Mouse (Mus musculus) liver, embryonic 13.5 days (tissue): ENCODE results near the gene Fgfr2. TPM values are rescaled to one million over a fixed set of nuclear protein-coding genes. Genes with fewer than 3 reads are reported as not detected.

Experiments
- ATAC-seq: fragments of 200-750 bp; cut with Nextera tagmentation; 2 replicates; pipeline ENCODE4 v1.8.0; 2017; ENCODE audit warnings: low read depth, mild to moderate bottlenecking, moderate number of reproducible peaks, moderate library complexity
- DNase-seq: peaks from one replicate; pipeline ENCODE4 v3.0.0; 2022
- H3K27ac ChIP-seq: fragments of 300-500 bp; sonication (generic); 2 replicates; pipeline ENCODE4 v1.5.1; 2015; ENCODE audit warnings: moderate library complexity, mild to moderate bottlenecking, inconsistent platforms
- H3K27me3 ChIP-seq: fragments of 300-500 bp; sonication (generic); 2 replicates; pipeline ENCODE4 v1.6.1; 2015; ENCODE audit warnings: mild to moderate bottlenecking, inconsistent platforms
- H3K36me3 ChIP-seq: fragments of 300-500 bp; sonication (generic); 2 replicates; pipeline ENCODE4 v1.6.1; 2015; ENCODE audit warnings: mild to moderate bottlenecking, inconsistent platforms
- H3K4me1 ChIP-seq: fragments of 300-500 bp; sonication (generic); replicated peaks from 2 replicates; pipeline ENCODE4 v1.6.1; 2015; ENCODE audit warnings: inconsistent platforms
- H3K4me2 ChIP-seq: fragments of 300-500 bp; sonication (generic); 2 replicates; pipeline ENCODE4 v1.6.1; 2015; ENCODE audit warnings: inconsistent platforms, mild to moderate bottlenecking, moderate library complexity
- H3K4me3 ChIP-seq: fragments of 300-500 bp; sonication (generic); replicated peaks from 2 replicates; pipeline ENCODE4 v1.5.1; 2015; ENCODE audit warnings: mild to moderate bottlenecking, inconsistent platforms
- H3K9ac ChIP-seq: fragments of 300-500 bp; sonication (generic); 2 replicates; pipeline ENCODE4 v1.6.1; 2015; ENCODE audit warnings: mild to moderate bottlenecking, inconsistent platforms
- H3K9me3 ChIP-seq: fragments of 300-500 bp; sonication (generic); replicated peaks from 2 replicates; pipeline ENCODE4 v1.6.1; 2016; ENCODE audit warnings: inconsistent platforms
- WGBS: fragments of 180-500 bp; shearing (Covaris S2); methylation state at CpG from one replicate; pipeline ENCODE4 v1.1.7; 2015; ENCODE audit not compliant: insufficient replicate concordance; 5-methylcytosine and 5-hydroxymethylcytosine counted together
- polyA plus RNA-seq: library from polyadenylated mRNA; unstranded; fragments of >200 nt; fragmentation: Nextera tagmentation; extraction: Ambion mirVana; gene quantifications from 2 replicates; pipeline ENCODE4 v1.2.1, GENCODE M21; 2015

Gene Fgfr2
- polyA plus RNA-seq, 1 experiment from 2014 or later = 8.9 TPM

DNA sequence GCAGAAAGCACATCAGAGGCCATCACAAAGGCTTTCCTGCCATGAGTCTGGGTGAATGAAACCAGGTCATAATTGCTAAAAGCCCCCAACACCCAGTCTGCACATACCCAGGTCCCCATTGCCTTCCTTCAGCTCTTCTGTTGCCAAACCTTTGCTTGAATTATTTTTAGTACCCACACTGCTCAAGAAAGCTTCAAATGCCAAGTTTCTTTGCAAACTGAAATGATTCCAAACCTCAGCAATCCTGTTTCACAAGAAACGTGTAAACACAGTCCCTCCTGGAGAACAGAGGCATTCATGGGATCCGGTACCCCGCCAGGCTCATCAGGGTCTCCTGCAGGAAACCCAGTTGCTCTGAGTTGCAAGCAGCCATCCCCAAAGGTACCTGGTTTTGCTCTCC, 1130.3 kb downstream of the Fgfr2 start:
- H3K9ac ChIP-seq = no peak overlapping the region
- H3K4me3 ChIP-seq = no peak overlapping the region
- ATAC-seq (no peak), DNase-seq (no peak)
- WGBS = 60% methylated on average over 3 of the region's 3 CpGs
- no peak overlapping the region for H3K4me2 ChIP-seq
- H3K27me3 ChIP-seq = no peaks in the 10 kb centered on the region
- 0 out of 2 replicates have a peak, but pooled peaks cover 4% of the 10 kb centered on the region for H3K9me3 ChIP-seq
- H3K27ac ChIP-seq = no peak overlapping the region
- no peaks in the 10 kb centered on the region for H3K4me1 ChIP-seq
- no peaks in the 10 kb centered on the region for H3K36me3 ChIP-seq

DNA sequence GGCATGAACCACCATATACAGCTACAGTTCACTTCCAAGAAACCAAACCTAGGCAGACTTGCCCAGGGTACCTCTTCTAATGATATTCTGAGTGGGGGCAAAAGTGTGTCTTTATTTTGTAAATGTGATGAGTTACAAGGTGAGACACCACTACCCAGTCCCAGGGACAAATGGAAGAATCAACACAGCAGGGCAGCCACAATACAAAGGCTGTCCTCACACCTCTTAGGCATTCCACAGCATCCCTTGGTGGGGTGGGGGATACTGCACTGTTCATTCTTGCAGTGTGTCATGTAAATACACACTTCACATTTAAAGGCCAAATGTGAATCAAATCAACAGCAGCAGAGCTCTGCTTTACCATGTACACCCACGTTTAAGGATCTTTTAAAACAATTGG, 1130.9 kb downstream of the Fgfr2 start:
- H3K27me3 ChIP-seq = no peaks in the 10 kb centered on the region
- no peaks in the 10 kb centered on the region for H3K36me3 ChIP-seq
- WGBS = 36% methylated on average over 1 of the region's 1 CpGs
- no peak for ATAC-seq
- no peak for DNase-seq
- H3K9ac ChIP-seq = no peak overlapping the region
- no peak overlapping the region for H3K27ac ChIP-seq
- no peak overlapping the region for H3K4me2 ChIP-seq
- H3K4me1 ChIP-seq = no peaks in the 10 kb centered on the region
- H3K9me3 ChIP-seq = 0 out of 2 replicates have a peak, but pooled peaks cover 4% of the 10 kb centered on the region
- no peak overlapping the region for H3K4me3 ChIP-seq

DNA sequence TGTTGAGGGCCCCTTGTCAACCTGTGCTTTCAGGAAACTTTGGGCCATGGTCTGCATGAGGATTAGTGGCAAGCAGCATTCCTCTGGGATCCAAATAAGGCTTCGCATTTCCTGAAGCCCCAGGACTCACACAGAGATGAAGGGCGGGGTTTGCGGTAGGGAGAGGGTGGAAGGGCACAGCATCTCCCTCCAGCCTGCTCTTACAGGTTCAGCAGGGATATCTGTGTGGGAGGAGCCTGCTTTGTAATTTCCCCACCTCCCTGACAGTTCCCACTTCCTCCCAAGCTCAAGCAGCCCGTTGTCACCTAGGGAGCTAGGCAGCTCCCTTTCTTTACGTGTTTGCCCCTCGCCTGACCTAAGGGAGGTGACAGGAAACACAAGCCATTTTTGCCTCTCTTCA, 1134.1 kb downstream of the Fgfr2 start:
- H3K4me3 ChIP-seq = no peak overlapping the region
- H3K9me3 ChIP-seq = no peaks in the 10 kb centered on the region
- WGBS = 16% methylated on average over 6 of the region's 6 CpGs
- H3K27ac ChIP-seq = no peak overlapping the region
- H3K27me3 ChIP-seq = no peaks in the 10 kb centered on the region
- no peak for DNase-seq
- H3K36me3 ChIP-seq = no peaks in the 10 kb centered on the region
- no peak for ATAC-seq
- H3K9ac ChIP-seq = no peak overlapping the region
- no peak overlapping the region for H3K4me2 ChIP-seq
- H3K4me1 ChIP-seq = no peaks in the 10 kb centered on the region

DNA sequence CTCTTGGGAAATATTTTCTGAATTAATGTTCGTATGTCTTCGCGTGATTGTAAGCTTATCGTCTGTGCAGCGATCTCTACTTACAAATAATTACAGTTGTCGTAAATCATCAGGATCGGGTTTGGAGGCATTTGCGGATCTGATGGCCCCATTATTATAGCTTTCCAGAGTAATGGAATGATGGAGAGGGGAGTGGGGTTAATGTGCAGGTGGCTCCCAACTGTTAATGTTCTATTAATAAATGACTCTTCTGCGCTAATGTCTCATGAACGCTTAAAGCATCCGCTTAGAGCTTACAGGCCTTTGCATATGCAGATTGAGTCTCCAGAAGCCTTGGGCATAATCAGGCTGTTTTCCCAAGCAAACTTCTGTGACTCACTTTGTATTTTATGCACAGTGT, 1144.5 kb downstream of the Fgfr2 start:
- no peak overlapping the region for H3K4me2 ChIP-seq
- no peak overlapping the region for H3K27ac ChIP-seq
- H3K4me3 ChIP-seq = no peak overlapping the region
- no peaks in the 10 kb centered on the region for H3K36me3 ChIP-seq
- no peaks in the 10 kb centered on the region for H3K27me3 ChIP-seq
- ATAC-seq = no peak
- WGBS = 83% methylated on average over 11 of the region's 11 CpGs
- no peaks in the 10 kb centered on the region for H3K4me1 ChIP-seq
- no peak for DNase-seq
- no peaks in the 10 kb centered on the region for H3K9me3 ChIP-seq
- H3K9ac ChIP-seq = no peak overlapping the region

DNA sequence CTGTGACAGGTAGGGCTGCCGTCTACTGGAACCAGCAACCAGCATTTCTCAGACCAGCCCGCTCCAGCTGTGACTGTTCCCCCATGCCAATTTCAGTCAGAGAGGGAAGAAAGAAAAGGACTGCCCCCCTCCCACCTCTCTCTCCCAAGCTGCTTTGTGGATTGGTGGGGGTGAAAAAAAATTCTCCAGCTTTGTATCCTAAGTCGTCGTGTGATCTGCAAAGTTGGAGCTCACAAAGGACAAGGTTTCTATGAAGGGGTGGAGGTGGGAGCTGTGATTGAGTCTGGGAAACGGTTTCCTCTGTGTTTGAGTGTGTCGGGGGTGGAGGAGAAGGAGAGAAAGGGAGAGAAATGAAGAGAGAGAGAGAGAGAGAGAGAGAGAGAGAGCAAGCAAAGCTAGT, 1147.3 kb downstream of the Fgfr2 start:
- Histone ChIP-seq H3K27me3 (no peaks in the 10 kb centered on the region), H3K36me3 (no peaks in the 10 kb centered on the region), H3K4me1 (no peaks in the 10 kb centered on the region), H3K4me3 (no peak overlapping the region), H3K9ac (no peak overlapping the region), H3K9me3 (no peaks in the 10 kb centered on the region), H3K4me2 (no peak overlapping the region), H3K27ac (no peak overlapping the region)
- 50% methylated on average over 6 of the region's 6 CpGs for WGBS
- no peak for ATAC-seq
- no peak for DNase-seq

DNA sequence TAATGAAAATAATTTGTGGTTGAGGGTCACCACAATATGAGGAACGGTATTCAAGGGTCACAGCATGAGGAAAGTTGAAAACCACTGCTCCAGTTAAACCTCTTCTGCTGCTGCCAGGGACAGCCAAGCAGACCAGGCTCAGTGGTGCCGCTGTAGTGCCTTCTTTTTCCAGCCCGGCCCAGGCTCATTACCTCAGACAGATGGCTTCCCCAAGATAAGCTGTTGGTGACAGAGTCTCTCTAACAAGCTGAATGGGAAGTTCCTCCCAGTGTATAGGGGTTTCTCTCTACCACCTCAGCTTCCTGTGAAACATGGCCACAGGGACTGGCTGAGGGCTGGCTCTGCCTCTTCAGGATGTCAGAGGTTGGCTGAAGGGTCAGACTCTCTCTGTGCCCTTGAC, 1152.9 kb downstream of the Fgfr2 start:
- no peak overlapping the region for H3K4me2 ChIP-seq
- H3K9me3 ChIP-seq = no peaks in the 10 kb centered on the region
- H3K4me3 ChIP-seq = no peak overlapping the region
- no peak overlapping the region for H3K9ac ChIP-seq
- no peak for ATAC-seq
- peaks cover 33% of the 10 kb centered on the region for H3K27me3 ChIP-seq
- H3K27ac ChIP-seq = no peak overlapping the region
- no peaks in the 10 kb centered on the region for H3K4me1 ChIP-seq
- DNase-seq = no peak
- WGBS = 12% methylated on average over 3 of the region's 3 CpGs
- H3K36me3 ChIP-seq = no peaks in the 10 kb centered on the region

DNA sequence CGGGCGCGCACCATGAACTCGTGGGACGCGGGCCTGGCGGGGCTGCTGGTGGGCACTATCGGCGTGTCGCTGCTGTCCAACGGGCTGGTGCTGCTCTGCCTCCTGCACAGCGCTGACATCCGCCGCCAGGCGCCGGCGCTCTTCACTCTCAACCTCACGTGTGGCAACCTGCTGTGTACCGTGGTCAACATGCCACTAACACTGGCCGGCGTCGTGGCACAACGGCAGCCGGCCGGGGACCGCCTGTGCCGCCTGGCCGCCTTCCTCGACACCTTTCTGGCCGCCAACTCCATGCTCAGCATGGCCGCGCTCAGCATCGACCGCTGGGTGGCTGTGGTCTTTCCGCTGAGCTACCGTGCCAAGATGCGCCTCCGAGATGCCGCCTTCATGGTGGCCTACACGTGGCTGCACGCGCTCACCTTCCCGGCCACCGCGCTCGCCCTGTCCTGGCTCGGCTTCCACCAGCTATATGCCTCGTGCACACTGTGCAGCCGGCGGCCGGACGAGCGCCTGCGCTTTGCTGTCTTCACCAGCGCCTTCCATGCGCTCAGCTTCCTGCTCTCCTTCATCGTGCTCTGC, 1156.1 kb downstream of the Fgfr2 start:
- ATAC-seq = no peak
- Histone ChIP-seq H3K4me3 (no peak overlapping the region), H3K4me2 (no peak overlapping the region), H3K9me3 (no peaks in the 10 kb centered on the region), H3K27ac (no peak overlapping the region), H3K4me1 (no peaks in the 10 kb centered on the region), H3K36me3 (no peaks in the 10 kb centered on the region), H3K9ac (no peak overlapping the region), H3K27me3 (peaks cover 34% of the 10 kb centered on the region)
- WGBS = 11% methylated on average over 53 of the region's 57 CpGs
- no peak for DNase-seq

DNA sequence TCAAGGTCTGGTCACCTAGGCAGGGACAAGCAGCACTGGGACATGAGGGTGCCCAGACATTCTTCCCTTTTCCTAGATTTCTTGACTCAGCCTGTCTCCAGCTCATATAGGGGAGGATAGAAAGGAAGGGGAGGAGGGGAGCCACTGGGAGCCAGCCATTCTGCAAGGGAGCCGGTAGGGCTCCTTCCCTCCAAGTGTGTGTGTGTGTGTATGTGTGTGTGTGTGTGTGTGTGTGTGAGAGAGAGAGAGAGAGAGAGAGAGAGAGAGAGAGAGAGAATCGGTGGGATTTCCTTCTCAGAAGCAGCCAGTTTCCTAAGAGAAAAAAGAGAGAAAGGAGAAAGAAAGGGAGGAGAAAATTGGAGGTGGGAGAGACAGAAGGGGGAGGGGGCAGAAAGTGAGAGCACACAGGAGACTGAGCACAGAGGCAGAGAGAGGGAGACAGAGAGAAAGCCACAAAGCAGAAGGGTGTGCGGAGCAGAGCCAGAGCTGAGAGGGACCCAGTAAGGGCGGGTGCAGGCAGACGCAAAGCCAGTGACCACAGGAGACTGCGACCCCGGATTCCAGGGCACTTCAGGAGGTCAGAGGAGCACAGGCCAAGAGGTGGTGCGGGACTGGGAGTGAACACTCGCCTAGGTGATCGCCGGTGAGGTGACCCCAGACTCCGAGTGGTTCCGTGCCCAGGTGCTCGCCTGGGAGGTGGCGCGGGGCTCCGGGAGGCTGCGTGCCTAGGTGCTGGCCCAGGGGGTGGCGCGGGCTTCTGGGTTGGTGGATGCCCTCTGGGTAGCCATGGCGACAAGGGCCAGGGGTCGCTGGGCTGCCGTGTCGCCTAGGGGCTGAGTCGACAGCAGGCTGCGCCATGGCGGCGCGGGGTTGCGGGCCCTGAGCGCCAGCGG, 1156.9 kb downstream of the Fgfr2 start, which contains the start of gene Gpr26:
Gene Gpr26, plus strand, starts transcription at position 438 of the 893 bp plus-strand sequence.
- ATAC-seq = no peak

DNA sequence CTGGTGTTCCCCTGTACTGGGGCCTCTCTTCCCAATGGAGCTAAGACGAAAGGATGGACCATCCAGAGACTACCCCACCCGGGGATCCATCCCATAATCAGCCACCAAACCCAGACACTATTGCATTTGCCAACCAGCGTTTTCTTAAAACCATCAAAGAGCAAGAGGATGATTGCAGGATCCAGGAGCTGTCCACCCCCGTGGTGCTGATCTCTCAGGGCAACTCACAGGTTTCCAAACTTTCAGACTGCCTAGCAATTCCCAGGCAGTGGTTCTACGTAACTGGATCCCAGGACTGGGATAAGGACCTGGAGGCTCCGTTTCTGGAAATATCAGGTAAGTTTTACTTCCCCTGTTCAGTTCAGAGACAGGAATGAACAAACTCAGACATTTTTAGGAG, 1162.6 kb downstream of the Fgfr2 start:
- H3K9me3 ChIP-seq = no peaks in the 10 kb centered on the region
- WGBS = 13% methylated on average over 6 of the region's 6 CpGs
- H3K4me3 ChIP-seq = no peak overlapping the region
- H3K27me3 ChIP-seq = 0 out of 2 replicates have a peak, but pooled peaks cover 4% of the 10 kb centered on the region
- H3K36me3 ChIP-seq = no peaks in the 10 kb centered on the region
- H3K4me1 ChIP-seq = no peaks in the 10 kb centered on the region
- H3K27ac ChIP-seq = no peak overlapping the region
- DNase-seq (no peak), ATAC-seq (no peak)
- H3K4me2 ChIP-seq = no peak overlapping the region
- H3K9ac ChIP-seq = no peak overlapping the region

More for the DNA sequence above, 1156.9 kb downstream of the Fgfr2 start, which contains the start of gene Gpr26:
- no peak within 1 kb of the TSS for H3K4me3 ChIP-seq
- H3K9ac ChIP-seq = no peak within 1 kb of the TSS
- H3K4me2 ChIP-seq = no peak within 1 kb of the TSS
- no peaks in the 10 kb centered on the region for H3K36me3 ChIP-seq
- H3K27ac ChIP-seq = no peak within 1 kb of the TSS
- 7% methylated on average over 30 of the region's 32 CpGs for WGBS
- DNase-seq = no peak
- peaks cover 34% of the 10 kb centered on the region for H3K27me3 ChIP-seq
- no peaks in the 10 kb centered on the region for H3K4me1 ChIP-seq
- H3K9me3 ChIP-seq = no peaks in the 10 kb centered on the region

DNA sequence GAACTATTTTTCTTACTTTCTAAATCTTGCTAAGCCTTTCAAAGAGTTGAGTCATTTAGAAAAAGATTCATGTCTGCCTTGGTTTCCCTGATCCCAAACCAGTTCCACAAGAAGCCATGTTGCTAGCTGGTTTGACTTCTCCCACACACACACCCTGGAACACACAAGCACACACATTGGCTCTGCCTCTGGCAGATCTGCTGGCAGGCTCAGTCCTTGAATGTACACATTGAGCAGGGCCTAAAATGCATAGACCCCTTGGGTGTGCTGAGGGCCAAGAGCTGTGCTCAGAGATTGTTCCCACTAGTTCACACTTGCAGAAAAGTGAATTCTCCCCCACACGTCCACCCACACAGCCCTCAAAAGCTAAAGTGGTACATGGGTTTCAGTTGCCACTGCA, 1164.4 kb downstream of the Fgfr2 start:
- Histone ChIP-seq H3K36me3 (no peaks in the 10 kb centered on the region), H3K27me3 (no peaks in the 10 kb centered on the region), H3K4me1 (no peaks in the 10 kb centered on the region), H3K27ac (no peak overlapping the region), H3K9me3 (no peaks in the 10 kb centered on the region), H3K4me3 (no peak overlapping the region), H3K9ac (no peak overlapping the region), H3K4me2 (no peak overlapping the region)
- 57% methylated on average over 1 of the region's 1 CpGs for WGBS
- ATAC-seq (no peak), DNase-seq (no peak)

DNA sequence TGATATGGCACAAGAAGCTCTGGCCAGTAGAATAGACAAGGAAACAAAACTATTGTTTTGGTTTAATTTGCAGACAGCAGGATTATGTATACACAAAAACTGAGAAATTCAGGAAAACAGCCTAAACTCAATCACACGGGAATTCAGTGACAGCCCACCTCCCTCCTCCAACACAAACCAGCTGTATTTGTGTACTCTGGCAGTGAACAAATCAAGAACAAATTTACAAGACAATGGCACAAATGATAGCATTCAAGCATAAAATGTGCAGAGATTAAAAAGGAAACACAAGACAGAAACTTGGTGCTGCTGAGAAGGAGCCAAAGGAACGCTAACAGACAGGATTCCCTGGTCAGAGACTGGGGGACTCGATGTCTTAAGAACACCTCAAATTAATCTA, 1169.7 kb downstream of the Fgfr2 start:
- H3K27ac ChIP-seq = no peak overlapping the region
- no peaks in the 10 kb centered on the region for H3K4me1 ChIP-seq
- no peak overlapping the region for H3K9ac ChIP-seq
- WGBS = 63% methylated on average over 3 of the region's 3 CpGs
- no peaks in the 10 kb centered on the region for H3K27me3 ChIP-seq
- no peak overlapping the region for H3K4me2 ChIP-seq
- no peaks in the 10 kb centered on the region for H3K9me3 ChIP-seq
- no peaks in the 10 kb centered on the region for H3K36me3 ChIP-seq
- ATAC-seq (no peak), DNase-seq (no peak)
- H3K4me3 ChIP-seq = no peak overlapping the region

DNA sequence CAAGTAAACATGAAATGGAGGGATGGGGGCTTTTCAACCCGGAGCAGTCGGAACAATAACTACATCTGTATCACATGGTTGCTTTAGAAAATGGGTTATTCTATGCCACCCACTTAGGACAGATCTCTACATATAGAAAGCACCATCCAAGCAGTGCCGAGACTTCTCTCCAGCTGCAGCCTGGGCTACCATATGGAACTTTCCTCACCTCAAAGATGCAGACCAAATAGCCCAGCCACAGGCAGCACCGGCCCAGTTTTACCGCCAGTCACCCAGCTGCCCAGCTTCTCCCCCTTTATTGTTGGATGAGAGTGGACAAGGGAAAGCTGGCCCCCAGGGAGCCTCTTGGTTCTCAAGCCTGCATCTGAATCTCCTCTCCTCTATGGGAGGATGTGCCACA, 1172.0 kb downstream of the Fgfr2 start:
- Histone ChIP-seq H3K4me2 (no peak overlapping the region), H3K9me3 (no peaks in the 10 kb centered on the region), H3K36me3 (no peaks in the 10 kb centered on the region), H3K4me3 (no peak overlapping the region), H3K4me1 (no peaks in the 10 kb centered on the region), H3K9ac (no peak overlapping the region), H3K27me3 (no peaks in the 10 kb centered on the region), H3K27ac (no peak overlapping the region)
- ATAC-seq (no peak), DNase-seq (no peak)
- WGBS = 64% methylated on average over 5 of the region's 5 CpGs
